Mouse (Mus musculus): ENCODE measurements around the gene Mipol1.

GRCm38 (mm10) chr12:57340111-57340510 is 109.9 kb downstream of the Mipol1 start:
- TF ChIP-seq POLR2A (IDR thresholded peaks at IDR 0.05; ENCODE audit: borderline replicate concordance, insufficient read depth, low read length) (no peak), CTCF (IDR thresholded peaks at IDR 0.05; ENCODE audit: borderline replicate concordance, insufficient read depth, low read depth, low read length) (no peak)
